Mouse (Mus musculus) stomach, embryonic 16.5 days (tissue): ENCODE measurements around the gene Cldn6. TPM values are rescaled to one million over a fixed set of nuclear protein-coding genes. Genes with fewer than 3 reads are reported as not detected.

Source experiments
- ATAC-seq: fragments of 200-750 bp; cut with Nextera tagmentation; 2 replicates; pipeline ENCODE4 v1.8.0; 2017; ENCODE audit warnings: moderate number of reproducible peaks, moderate TSS enrichment; ENCODE audit not compliant: insufficient read depth, low FRiP score
- H3K27ac ChIP-seq: fragments of 300-500 bp; sonication (generic); 2 replicates; pipeline ENCODE4 v1.5.1; 2014; ENCODE audit warnings: low read length
- H3K27me3 ChIP-seq: fragments of 300-500 bp; sonication (generic); 2 replicates; pipeline ENCODE4 v1.6.1; 2014; ENCODE audit warnings: low read length, control low read depth, mixed read lengths; ENCODE audit not compliant: control insufficient read depth, insufficient read depth
- H3K36me3 ChIP-seq: fragments of 300-500 bp; sonication (generic); 2 replicates; pipeline ENCODE4 v1.6.1; 2014; ENCODE audit warnings: low read length; ENCODE audit not compliant: control insufficient read depth, insufficient read depth
- H3K4me1 ChIP-seq: fragments of 300-500 bp; sonication (generic); 2 replicates; pipeline ENCODE4 v1.6.1; 2014; ENCODE audit warnings: low read length, control low read depth, mixed read lengths; ENCODE audit not compliant: control insufficient read depth, insufficient read depth
- H3K4me2 ChIP-seq: fragments of 300-500 bp; sonication (generic); 2 replicates; pipeline ENCODE4 v1.6.1; 2014; ENCODE audit warnings: low read depth, low read length, mixed read lengths
- H3K4me3 ChIP-seq: fragments of 300-500 bp; sonication (generic); replicated peaks from 2 replicates; pipeline ENCODE4 v1.5.1; 2014; ENCODE audit warnings: mild to moderate bottlenecking, low read length
- H3K9ac ChIP-seq: fragments of 300-500 bp; sonication (generic); 2 replicates; pipeline ENCODE4 v1.6.1; 2014; ENCODE audit warnings: low read length
- H3K9me3 ChIP-seq: fragments of 300-500 bp; sonication (generic); replicated peaks from 2 replicates; pipeline ENCODE4 v1.6.1; 2016; ENCODE audit warnings: low read length, control low read depth; ENCODE audit not compliant: control insufficient read depth
- WGBS: fragments of 180-500 bp; shearing (Covaris S2); extraction: QIAGEN DNeasy Blood & Tissue Kit; methylation state at CpG from one replicate; pipeline ENCODE4 v1.1.7; 2014; 5-methylcytosine and 5-hydroxymethylcytosine counted together
- polyA plus RNA-seq: library from polyadenylated mRNA; unstranded; fragments of >200 nt; fragmentation: Nextera tagmentation; extraction: Ambion mirVana; gene quantifications from 2 replicates; pipeline ENCODE4 v1.2.1, GENCODE M21; 2015

The Cldn6 gene
- polyA plus RNA-seq, 1 experiment from 2014 or later, result 70.6 TPM

DNA sequence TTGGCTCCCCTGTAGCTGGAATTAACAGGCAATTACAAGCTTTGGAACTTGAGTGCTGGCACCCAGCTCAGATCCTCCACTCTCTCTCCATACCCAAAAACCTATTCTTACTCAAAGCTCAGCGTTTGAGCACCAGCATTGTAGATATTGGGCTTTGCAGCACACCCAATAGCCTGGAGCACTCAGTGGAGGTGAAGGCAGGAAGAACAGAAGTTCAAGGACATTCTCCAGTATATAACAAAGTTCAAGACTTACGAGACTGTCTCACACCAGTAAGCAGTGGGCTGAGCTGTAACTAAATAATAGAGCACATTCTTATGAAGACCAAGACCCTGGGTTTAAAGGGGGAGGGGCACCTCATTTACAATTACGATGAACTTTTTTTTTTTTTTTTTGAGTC, 6.3 kb upstream of the Cldn6 start:
- no peak overlapping the region for H3K27ac ChIP-seq
- H3K36me3 ChIP-seq, result peaks cover 8% of the 10 kb centered on the region; the same call in 1 of the 2 replicates
- no peaks in the 10 kb centered on the region for H3K9me3 ChIP-seq
- 50% methylated on average over 3 of the region's 3 CpGs for WGBS
- H3K4me1 ChIP-seq, result peaks cover 35% of the 10 kb centered on the region
- H3K4me2 ChIP-seq, result peak overlapping the region; percentile 97
- no peaks in the 10 kb centered on the region for H3K27me3 ChIP-seq
- ATAC-seq, result no peak
- H3K4me3 ChIP-seq, result peak overlapping the region; percentile 78
- peak overlapping the region; percentile 81; the same call in 1 of the 2 replicates for H3K9ac ChIP-seq

- Histone ChIP-seq H3K27me3 (no peaks in the 10 kb centered on the region), H3K27ac (peak within 1 kb of the TSS; percentile 91), H3K9me3 (no peaks in the 10 kb centered on the region), H3K4me1 (peaks cover 37% of the 10 kb centered on the region), H3K4me2 (peak within 1 kb of the TSS; percentile 97), H3K9ac (peak within 1 kb of the TSS; percentile 81), H3K4me3 (peak within 1 kb of the TSS; percentile 78), H3K36me3 (peaks cover 8% of the 10 kb centered on the region; the same call in 1 of the 2 replicates)
- under 1% methylated on average over 45 of the region's 45 CpGs for WGBS
- peak; percentile 91 for ATAC-seq
Observed at GRCm38 (mm10) chr17:23673424-23674073, 5.5 kb upstream of the Cldn6 start, which contains the start of the genes Hcfc1r1 and Thoc6. Gene Hcfc1r1, plus strand, starts transcription at chr17:23673596. Gene Thoc6, minus strand, starts transcription at chr17:23673882.

- H3K36me3 ChIP-seq, result no peaks in the 10 kb centered on the region
- peak overlapping the region; percentile 97 for H3K4me2 ChIP-seq
- ATAC-seq, result no peak
- WGBS, result 30% methylated on average over 9 of the region's 9 CpGs
- peak overlapping the region; percentile 91 for H3K27ac ChIP-seq
- no peaks in the 10 kb centered on the region for H3K9me3 ChIP-seq
- peak overlapping the region; percentile 78 for H3K4me3 ChIP-seq
- H3K27me3 ChIP-seq, result peaks cover 6% of the 10 kb centered on the region; the same call in 1 of the 2 replicates
- peak overlapping the region; percentile 81 for H3K9ac ChIP-seq
- peaks cover 37% of the 10 kb centered on the region for H3K4me1 ChIP-seq
Observed at GRCm38 (mm10) chr17:23674271-23674952, 4.6 kb upstream of the Cldn6 start.

GRCm38 (mm10) chr17:23675127-23675526, 3.9 kb upstream of the Cldn6 start:
- Histone ChIP-seq H3K27ac (peak overlapping the region; percentile 91), H3K4me2 (peak overlapping the region; percentile 97), H3K36me3 (no peaks in the 10 kb centered on the region), H3K9ac (peak overlapping the region; percentile 76; the same call in 1 of the 2 replicates), H3K9me3 (no peaks in the 10 kb centered on the region), H3K27me3 (peaks cover 13% of the 10 kb centered on the region; the same call in 1 of the 2 replicates), H3K4me1 (peaks cover 37% of the 10 kb centered on the region), H3K4me3 (peak overlapping the region; percentile 78)
- WGBS, result 23% methylated on average over 5 of the region's 5 CpGs
- ATAC-seq, result no peak

- Histone ChIP-seq H3K4me2 (peak overlapping the region; percentile 97), H3K9me3 (no peaks in the 10 kb centered on the region), H3K9ac (peak overlapping the region; percentile 76), H3K27ac (peak overlapping the region; percentile 91), H3K27me3 (peaks cover 16% of the 10 kb centered on the region; the same call in 1 of the 2 replicates), H3K36me3 (no peaks in the 10 kb centered on the region), H3K4me3 (peak overlapping the region; percentile 68), H3K4me1 (peaks cover 37% of the 10 kb centered on the region)
- ATAC-seq, result no peak
- WGBS, result 11% methylated on average over 15 of the region's 15 CpGs
Observed at GRCm38 (mm10) chr17:23675564-23676281, 3.3 kb upstream of the Cldn6 start.

DNA sequence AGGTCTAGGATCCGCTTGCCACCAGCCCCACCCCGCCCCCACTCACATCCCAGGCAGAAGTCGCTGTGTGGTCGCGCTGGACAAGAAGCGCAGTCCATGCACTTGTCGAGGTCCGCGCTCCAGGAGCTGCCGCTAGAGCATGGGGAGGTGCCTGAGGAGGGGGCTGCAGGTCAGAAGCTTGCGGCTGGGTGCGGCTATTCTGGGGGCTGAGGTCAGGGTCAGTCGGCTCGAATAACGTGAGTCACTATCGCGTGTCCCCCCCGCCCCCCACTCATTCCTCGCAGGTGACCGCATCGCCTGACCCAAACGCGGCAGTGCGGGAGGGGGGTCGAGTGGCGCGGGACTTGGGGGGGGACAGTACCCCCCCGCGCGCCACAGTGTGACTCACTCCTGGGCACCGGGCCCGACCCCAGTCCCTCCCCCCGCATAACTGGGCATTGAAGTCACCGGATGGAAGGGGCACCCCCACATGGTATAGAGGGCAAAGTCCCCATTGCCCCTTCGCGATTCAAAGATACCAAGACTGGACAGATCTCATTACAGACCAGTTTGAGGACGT, 2.5 kb upstream of the Cldn6 start:
- Histone ChIP-seq H3K4me2 (peak overlapping the region; percentile 97), H3K9ac (peak overlapping the region; percentile 76)
- 1% methylated on average over 37 of the region's 37 CpGs for WGBS

DNA sequence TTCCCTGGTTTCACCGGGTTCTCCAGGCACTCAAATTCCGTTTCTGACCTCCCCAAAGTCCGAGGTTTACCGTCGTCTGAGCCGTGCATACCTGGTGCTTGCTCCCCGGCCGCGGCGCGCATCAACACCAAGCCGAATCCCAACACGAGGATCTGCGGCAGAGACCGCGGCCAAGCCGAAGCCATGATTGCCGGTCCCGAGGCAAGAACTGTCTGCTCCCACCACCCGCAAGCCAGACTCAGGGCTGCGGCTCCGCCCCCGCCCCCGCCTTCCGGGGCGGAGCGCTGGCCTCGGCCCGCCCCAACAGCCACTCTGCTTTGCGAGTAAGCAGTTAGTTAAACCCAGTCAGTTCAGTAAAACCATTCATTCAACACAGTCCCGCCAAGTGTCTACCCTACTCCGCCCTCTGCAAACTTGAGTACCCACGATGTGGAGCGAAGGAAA, 1.8 kb upstream of the Cldn6 start, which contains the start of gene Tnfrsf12a:
Gene Tnfrsf12a (minus strand): TSS at position 233 of the 444 bp plus-strand sequence.
- H3K9ac ChIP-seq, result peak within 1 kb of the TSS; percentile 76
- H3K4me3 ChIP-seq, result peak within 1 kb of the TSS; percentile 68
- peak; percentile 51 for ATAC-seq
- H3K9me3 ChIP-seq, result no peaks in the 10 kb centered on the region
- under 1% methylated on average over 34 of the region's 34 CpGs for WGBS
- peaks cover 22% of the 10 kb centered on the region; the same call in 1 of the 2 replicates for H3K27me3 ChIP-seq
- no peaks in the 10 kb centered on the region for H3K36me3 ChIP-seq
- peak within 1 kb of the TSS; percentile 91 for H3K27ac ChIP-seq
- H3K4me2 ChIP-seq, result peak within 1 kb of the TSS; percentile 97
- peaks cover 44% of the 10 kb centered on the region for H3K4me1 ChIP-seq

More for the DNA sequence above, 2.5 kb upstream of the Cldn6 start:
- no peak for ATAC-seq
- Histone ChIP-seq H3K27ac (peak overlapping the region; percentile 91), H3K4me3 (peak overlapping the region; percentile 68), H3K9me3 (no peaks in the 10 kb centered on the region), H3K27me3 (peaks cover 22% of the 10 kb centered on the region; the same call in 1 of the 2 replicates), H3K36me3 (no peaks in the 10 kb centered on the region), H3K4me1 (peaks cover 42% of the 10 kb centered on the region)

- peak overlapping the region; percentile 44 for H3K4me3 ChIP-seq
- H3K9me3 ChIP-seq, result no peaks in the 10 kb centered on the region
- H3K27ac ChIP-seq, result 0 out of 2 replicates have a peak overlapping the region, but pooled peaks have one; percentile 34
- H3K27me3 ChIP-seq, result peaks cover 28% of the 10 kb centered on the region
- peaks cover 37% of the 10 kb centered on the region for H3K4me1 ChIP-seq
- H3K36me3 ChIP-seq, result no peaks in the 10 kb centered on the region
- 59% methylated on average over 9 of the region's 9 CpGs for WGBS
- 0 out of 2 replicates have a peak overlapping the region, but pooled peaks have one; percentile 60 for H3K9ac ChIP-seq
- ATAC-seq, result no peak
- H3K4me2 ChIP-seq, result peak overlapping the region; percentile 51
Observed at GRCm38 (mm10) chr17:23680336-23680735, 1.3 kb downstream of the Cldn6 start.
